Mouse (Mus musculus) R1 (cell line): ENCODE measurements around the gene Dnajc25.

ENCODE experiments used
- DNase-seq: peaks from one replicate; pipeline ENCODE4 v3.0.0-alpha.2; 2018; ENCODE audit warnings: low read depth, low spot score

Gene Dnajc25

DNA sequence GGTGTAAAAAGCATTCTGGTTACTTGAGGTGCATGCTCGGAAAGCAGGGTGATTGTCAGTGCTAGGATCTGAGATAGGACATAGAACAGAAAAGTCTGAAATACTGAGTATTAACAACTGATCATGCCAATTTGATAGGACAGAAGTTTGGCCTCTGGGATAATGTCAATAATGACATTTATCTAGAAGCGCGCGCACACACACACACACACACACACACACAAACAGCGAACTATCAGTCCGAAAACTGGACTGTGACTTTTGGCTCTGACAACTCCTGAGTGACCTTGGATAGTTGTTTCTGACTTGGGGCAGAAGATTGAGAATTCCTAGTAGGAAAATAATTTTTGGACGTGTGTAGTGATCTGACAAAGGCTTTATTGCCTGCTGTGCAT is 8.9 kb downstream of the Dnajc25 start:
- DNase-seq: no peak

DNA sequence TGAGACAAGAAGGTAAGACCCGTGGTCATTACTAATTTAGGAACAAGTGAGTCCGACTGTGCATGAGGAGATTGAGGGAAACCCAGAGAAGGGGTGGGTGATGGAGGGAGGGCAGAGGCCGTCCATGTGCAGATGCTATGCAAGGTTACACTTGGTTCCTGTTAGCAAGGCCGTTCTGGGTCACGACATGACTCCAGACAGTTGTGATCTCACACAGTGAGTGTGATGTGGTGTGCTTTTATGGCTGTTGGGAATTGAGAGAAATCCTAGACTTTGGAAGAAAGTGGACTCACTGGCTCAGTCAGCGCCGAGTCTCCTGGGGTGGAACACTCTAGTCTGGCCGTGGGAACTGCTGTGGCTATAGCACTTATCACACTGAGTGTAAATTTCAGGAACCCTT is 11.3 kb downstream of the Dnajc25 start:
- DNase-seq: no peak

DNA sequence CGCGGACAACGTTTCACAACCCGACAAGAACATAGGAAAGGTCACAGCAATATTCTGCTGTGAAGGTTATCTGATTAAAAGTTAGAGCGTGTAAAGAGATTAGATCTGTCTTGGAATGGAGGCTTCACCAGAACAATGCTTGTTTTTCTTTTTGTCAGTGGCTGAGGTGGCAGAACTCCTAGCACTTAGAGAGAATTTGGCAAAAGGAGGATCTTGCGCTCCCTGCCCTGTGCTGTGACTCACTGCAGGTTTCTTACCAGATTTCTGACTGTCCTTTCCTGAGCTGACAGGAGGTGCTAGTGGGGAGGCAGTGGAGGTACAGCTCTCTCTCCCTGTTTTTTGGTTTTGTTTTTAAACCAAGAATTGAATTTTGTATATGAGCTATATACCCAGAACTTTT is 12.2 kb downstream of the Dnajc25 start:
- DNase-seq: no peak

DNA sequence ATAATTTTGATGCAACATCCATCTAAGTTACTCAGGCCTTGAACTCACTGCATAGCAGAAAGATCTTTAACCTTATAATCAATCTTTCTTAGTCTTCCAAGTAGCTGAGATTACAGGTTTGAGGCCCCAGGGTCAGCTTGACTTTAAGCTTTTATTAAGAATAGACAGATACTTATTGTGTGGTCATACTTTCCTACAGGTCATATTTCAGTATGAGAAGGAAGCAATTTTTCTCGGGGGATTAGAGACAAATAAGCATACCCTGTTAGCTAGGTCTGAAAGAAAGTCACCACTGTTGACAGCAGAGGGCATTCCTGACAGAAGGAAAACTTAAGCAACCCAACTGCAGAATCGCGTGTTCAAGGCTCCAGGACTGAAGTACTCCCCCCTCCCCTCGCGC is 13.1 kb downstream of the Dnajc25 start:
- DNase-seq: no peak

DNA sequence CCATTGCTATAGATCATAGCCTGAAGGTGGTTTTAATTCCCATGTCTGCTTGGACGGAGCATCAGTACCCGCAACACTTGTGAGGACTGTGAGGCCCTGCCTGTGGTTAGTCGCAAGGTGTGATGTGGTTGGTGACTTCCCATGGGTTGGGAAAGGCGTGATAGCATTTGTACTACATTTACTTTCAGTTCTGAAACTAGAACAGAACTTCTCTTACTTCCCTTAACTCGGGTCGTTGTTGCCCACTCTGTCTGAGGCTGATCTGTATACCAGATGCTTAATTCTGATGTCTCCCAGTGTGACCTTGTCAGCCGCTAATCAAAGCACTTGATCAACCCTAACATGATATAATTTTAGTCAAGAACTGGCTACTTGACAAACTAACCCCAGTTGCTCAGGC is 14.3 kb downstream of the Dnajc25 start:
- no peak for DNase-seq

DNA sequence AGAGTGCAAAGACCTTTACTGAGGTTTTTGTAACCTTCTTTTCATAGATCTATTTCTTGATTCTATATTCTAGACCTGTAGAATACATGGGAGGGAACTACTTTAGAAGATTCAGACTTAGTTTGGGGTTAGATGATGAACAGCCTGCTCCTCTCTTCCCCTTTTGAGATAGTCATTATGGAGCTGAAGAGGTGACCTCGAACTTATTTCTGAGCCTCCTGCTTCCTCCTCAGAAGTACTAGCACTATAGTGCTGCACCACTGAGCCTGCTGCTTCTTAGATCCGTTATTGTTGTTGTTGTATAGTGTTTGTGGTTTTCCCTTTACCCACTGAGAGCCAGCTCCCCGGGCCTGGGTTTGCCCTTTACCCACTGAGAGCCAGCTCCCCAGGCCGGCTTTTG is 14.8 kb downstream of the Dnajc25 start:
- DNase-seq: no peak

DNA sequence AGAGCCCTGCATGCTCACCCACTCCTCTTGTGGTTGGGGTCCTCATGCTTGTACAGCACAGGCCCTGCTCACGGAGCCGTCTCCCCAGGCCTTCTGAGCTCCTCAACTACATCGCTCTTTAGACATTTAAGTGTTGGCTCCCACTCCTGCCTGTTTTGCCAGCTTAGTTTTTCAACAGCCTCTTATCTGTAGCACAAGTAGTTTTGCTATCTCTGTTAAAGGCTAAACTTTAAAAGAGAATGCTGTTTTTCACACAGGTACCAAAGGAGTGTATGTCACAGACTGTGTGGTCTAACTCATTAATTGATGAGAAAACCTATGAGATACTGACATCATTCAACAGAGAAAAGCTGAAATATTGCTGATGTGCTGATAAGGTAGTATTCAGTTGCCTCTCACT is 16.6 kb downstream of the Dnajc25 start:
- no peak for DNase-seq

DNA sequence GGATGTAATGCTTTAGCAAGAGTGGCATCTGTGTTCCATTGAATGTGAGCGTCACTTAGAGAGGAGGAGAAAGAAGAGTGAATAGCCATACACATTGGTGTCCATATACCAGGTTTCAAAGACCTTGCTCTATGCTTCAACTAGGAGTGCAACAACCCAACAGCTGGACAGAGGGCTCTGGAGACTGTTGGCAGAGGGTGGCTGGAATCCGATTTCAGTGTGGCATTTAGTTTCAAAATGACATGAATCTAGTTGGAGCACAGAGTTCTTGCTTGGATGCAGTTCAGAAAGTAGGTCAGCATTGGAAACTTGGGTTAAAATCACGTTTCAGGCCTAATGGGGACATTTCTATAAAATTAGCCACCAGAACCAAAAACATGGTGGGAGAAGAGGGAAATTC is 20.3 kb downstream of the Dnajc25 start:
- DNase-seq: no peak

DNA sequence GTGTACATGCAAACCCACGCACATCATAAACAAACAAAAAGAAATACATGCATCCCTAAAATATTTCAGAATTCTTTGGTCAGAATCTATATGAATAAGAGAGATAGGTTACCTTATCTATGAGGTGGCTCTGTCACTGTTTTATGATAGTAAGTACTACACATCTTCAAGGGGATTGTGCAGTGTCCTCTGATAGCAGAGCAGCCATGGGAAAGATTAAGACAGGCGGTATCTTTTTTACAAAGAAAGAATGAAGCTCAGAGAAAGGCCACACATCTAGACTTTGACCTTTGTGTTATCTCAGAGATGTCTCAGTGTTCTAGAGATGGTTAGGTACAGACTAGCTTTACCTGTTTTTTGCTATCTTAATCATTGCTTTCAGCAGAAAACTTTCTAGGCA is 22.1 kb downstream of the Dnajc25 start:
- no peak for DNase-seq

DNA sequence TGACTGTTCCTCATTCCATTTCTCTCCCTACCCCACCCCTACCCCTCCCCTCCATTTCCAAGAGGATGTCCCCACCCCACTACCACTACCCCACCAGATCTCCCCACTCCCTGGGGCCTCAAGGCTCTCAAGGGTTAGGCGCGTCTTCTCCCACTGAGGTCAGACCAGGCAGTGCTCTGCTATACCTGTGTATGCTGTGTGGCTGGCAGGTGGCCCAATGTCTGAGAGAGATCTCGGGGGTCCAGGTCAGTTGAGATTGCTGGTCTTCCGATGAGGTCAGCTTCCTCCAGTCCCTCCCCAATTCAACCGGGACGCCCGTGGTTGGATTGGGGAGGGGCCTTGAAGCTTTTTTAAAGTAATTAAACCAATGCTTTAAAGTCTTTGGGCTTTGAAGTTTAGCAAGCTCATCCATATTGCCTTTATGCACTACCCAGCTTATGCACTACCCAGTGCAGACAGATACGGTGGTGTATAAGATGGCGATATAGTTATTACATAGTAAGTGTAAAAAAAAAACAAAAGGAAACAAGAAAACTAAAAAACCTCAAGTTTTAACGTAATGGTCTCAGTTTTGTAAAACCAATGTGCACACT is 39.6 kb downstream of the Dnajc25 start:
- DNase-seq: no peak

DNA sequence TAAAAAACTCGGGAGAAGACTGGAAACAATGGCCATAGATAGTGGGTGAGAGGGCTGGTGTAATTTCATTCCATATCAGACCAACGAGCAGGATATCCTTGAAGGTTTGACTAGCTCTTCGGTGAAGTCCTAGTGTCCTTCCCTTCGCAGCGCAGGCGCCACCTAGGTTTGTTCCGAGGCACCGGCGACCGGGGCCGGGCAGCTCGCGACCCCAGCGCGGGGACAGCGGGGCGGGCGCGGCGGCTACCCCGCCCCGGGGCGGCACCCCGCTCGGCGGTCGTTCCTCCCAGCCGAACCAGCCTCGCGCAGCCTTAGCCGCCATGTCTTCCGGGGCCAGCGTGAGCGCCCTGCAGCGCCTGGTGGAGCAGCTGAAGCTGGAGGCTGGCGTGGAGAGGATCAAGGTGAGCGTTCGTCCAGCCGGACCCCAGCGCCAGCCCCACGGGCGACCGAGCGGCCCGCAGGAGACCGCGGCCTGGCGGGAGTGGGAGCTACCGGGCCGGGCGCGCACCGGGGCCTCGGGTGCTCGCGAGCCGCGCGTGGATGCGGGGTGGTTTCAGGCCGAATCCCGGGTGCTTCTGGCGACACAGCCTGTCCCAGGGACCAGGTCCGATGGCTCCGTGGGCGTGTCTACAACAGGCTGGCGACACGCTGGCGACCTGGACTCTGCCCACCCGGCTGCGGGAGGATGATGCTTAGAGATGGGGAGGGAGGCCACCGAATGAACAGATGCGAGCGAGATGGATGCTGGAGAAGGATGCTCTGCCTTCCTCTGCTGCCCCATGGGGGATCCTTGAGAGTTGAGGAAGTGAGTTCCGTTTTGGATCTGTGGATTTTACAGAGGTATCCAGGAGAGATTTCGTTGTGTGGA is 40.3 kb downstream of the Dnajc25 start, which contains the start of gene Gng10:
Gene Gng10, plus strand, starts transcription at position 171 of the 868 bp plus-strand sequence.
- DNase-seq: peak; percentile 41

DNA sequence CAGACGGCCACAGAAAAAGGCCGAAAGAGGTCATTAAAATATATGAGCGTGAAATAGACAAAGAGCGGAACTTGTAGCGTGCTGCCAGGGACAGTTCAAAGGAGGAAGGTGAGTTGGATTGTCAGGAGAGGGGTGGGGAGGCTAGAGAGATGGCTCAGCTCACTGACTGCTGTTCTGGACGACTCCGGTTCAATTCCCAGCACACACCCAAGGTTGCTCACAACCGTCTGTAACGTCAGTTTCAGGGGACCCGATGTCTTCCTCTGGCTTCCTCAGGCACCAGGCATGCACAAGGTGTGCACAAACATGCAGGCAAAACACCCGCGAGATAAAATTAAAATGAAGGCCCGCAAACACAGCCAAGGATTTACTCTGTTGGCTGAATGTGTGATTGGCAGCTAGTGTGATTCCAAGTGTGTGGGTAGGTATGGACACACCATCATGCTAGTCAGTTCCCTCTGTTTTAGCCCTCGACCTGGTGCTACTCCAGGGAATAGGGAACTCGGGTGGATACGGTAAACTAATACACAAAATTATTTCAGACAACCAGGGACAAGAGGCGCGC is 41.0 kb downstream of the Dnajc25 start:
- no peak for DNase-seq

DNA sequence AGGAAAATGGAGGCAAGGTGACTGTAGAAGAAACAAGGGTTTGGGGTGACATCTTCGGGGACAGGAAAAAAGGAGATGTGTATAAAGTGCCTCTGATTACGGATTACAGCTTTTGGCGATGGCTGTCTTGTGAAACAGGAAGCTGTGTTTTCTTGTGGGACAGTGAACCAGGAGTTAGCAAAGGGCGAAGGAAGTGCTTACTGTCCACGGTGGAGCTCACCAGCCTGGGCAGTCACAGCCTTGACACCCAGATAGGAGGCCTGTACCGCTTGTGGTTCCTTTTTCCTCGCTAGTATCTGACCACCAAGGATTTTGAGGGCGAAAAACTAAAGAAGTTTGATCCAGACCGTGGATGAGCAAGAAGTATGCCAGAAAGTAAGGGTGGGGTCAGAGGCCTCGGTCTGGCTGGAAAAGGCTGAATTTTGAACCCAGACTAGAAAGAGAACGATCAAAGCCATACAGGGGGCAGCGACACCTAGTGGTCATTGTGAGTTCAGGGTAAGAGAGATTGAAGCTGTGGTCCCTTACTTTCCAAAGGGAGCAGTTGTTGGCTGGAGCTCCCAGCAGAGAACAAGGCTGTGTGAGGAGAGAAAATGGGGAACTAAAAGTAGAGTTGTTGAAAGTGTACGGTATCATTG is 41.7 kb downstream of the Dnajc25 start:
- peak; percentile 85 for DNase-seq

DNA sequence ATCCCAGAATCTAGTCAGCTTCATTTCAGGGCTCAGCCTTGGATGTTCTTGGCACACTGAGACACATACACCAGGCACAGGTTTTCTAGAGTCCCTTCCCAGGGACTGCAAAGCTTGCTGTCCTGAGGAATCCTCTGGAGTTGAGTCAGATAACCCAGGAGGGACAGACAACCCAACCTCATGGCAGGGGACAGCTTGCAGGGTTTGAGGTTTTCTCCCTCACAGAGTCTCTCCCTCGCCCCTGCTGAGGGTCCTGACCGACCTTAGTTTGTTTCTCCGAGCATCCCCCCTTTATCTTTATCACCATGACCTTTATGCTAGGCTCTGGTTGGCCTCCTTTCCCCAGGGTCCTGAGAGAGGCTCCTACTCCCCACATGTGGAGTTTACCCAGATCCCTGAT is 42.7 kb downstream of the Dnajc25 start:
- no peak for DNase-seq

DNA sequence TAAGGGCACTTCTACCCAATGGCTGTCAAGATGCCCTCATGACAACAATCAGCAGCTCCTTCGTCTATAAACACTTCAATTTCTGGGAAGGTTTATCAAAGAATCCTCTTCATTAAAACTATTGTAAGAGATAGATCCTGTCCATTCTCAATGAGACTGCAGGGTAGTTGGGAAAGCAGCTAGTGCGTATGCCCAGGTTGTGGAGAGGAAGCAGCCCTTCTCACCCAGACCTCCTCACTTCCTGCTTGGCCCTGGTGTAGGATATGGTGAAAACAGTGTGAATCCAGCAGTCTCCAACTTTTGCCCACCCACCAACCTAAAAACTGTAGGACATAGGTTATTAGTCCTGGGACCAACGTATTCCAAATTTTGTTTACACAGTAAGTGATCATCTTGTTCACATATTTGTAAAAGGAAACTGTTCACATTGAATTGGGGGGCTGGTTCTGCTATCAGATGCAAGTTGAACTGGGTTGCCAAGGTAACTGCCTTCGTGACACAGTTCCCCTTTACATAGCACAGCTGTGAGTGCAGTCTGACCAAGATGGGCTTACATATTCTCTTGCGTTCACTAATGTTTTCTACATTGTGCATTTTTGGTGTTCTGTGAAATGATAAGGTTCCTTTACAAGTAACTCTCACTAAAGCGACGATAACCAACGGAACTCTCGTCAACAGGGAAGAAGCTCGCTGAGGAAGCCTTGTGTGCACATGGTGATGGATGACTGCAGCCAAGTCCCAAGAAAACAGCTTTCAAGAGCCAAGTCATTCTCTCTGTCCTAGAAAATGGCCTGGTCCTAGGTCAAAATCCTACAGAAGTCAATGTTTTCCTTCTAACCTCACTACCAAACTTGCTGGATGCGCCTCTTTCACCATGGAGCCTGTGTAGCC is 45.8 kb downstream of the Dnajc25 start:
- no peak for DNase-seq

DNA sequence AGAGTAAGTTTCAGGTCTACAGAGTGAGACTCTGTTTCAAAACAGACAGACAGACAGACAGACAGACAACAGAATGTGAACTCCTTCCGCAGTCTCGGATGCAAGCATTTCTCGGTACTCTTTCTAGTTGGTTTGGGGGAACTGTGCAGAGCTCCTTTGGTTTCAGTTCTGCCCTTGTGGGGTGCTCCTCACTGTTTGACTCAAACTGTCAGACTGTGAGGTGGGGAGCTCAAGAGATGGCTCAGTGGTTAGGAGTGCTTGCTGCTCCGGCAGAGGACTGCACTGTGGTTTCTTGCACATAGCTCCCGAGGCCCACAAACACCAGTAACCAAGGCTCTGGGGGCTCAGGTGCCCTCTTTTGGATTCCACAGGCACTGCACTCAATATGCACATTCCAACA is 48.2 kb downstream of the Dnajc25 start:
- DNase-seq: no peak

DNA sequence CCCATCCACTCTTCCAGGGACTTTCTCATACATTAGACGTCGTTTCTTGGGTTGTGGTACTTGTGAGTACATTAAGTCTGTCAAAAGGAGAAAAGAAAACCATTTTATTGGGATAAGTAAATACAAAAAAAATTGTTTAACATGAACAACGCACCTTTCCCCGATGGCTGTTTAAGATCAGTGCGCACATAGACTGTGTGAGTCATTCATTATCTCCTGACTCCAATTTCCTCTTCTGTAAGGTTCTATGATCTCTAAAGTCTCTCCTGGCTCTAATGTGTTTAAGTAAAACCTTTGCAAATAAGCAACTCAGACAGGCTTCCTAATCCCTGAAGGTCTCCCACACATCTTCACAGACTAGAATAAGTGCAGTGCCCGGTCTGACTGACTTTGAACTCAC is 49.0 kb downstream of the Dnajc25 start:
- DNase-seq: no peak

DNA sequence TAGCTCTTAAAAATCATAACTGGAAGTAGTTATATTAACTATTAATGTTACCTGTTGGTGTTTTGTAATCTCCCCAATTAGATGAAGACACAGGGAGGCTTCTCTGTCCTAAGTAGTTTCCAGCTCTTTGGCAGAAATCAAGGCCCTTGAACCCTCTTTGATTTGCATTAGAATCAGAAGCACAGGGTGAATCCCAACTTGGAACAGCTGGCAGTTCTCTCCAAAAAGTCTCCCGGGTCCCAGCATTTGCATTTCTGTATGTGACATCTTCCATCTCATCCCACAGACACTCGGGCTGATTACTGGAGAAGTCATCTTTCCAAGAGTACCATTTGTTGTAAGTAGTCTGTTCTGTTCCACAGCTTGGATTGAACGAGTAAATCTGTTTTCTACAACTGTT is 52.4 kb downstream of the Dnajc25 start:
- peak; percentile 61 for DNase-seq

DNA sequence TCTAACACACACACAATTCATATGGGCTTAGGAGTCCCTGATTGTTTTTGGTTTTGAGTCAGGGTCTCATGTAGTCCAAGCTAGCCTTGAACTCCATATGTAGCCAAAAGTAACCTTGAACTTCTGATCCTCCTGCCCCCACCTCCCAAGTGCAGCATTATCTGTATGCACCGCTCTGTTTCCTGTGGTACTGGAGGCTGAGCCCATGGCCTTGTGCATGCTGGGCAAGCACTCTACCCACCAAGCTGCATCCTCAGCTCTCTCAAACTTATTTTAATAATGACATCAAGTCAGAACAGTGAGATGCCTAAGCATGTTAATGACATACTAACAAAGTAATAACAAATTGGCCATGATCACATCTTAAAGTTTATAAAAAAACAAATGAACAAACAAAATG is 56.2 kb downstream of the Dnajc25 start:
- DNase-seq: no peak

DNA sequence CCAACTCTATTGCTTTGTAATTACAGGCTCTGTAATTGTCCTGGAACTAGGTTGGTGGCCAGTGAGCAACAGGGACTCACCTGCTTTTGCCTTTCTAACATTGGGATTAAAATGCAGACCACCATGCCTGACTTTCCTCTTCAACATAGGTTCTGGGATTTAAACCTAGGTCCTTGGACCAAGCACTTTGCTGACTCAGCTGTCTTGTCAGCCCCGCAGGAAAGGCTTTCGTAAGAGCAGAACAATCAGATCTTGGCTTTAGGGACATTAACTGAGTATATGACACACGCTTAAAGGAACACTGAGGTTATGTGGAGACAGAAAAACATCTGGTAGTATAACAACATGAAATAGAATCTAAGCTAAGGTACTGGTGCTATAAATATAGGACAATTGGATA is 63.1 kb downstream of the Dnajc25 start:
- DNase-seq: no peak

DNA sequence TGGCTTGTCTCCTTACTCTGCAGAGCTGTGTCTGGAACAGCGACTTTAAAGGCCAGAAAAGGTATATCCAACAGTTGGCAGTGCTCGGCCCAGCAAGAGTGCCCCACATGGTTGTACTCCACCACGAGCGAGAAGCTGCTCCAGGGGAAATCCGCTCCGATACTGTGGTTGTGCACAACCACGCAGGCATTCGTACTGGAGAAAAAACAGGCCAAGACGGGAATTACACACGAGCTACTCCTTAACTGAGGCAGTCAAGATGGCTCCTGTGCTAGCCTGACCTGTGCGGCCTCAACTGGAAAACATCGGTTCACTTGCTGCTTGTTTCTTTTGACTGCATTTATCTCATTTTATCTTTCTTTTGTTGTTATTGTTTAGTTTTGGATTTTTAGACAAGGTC is 67.7 kb downstream of the Dnajc25 start:
- DNase-seq: peak; percentile 70

DNA sequence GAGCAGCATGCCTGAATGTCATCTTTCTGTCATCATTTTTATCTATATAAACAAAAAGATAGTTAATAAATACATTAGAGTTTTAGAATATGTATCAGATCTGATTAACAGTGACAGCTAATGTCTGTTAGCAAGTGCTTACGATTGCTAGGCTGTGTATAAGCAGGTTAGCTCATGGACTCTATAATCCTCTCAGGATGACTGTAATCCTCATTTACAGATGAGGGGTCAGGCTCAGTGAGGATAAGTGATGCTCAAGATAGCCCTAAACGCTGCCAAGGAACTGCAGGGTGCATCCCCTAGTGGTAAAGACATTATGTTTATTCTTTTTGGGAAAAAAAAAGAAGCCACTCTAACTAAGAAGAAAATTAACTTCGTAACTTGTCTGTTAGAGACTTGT is 74.4 kb downstream of the Dnajc25 start:
- DNase-seq: no peak
